Mouse (Mus musculus) hematopoietic stem cell, adult 5-6 weeks (primary cell): Measurements from ENCODE around the gene Prpf40a. TPM values are rescaled to one million over a fixed set of nuclear protein-coding genes. Genes with fewer than 3 reads are reported as not detected.

Source experiments
- ATAC-seq, 2 experiments: fragments of 125-278 bp in 1 of 2; replicated peaks in 1 of 2; 2 replicates each; pipeline ENCODE4 v1.8.0; 2016 to 2017; ENCODE audit warnings: inconsistent platforms in 2 of 2, mild to moderate bottlenecking in 2 of 2, moderate number of reproducible peaks in 2 of 2, low read depth in 1 of 2, moderate TSS enrichment in 1 of 2; ENCODE audit not compliant: low FRiP score in 2 of 2, poor library complexity in 2 of 2, severe bottlenecking in 2 of 2, insufficient read depth in 1 of 2, low TSS enrichment in 1 of 2
- total RNA-seq: library from RNA; stranded (forward); fragments of 172-1452, 232-1000 nt; gene quantifications from 2 replicates; pipeline ENCODE4 v1.2.3, GENCODE M21; 2017

The Prpf40a gene
- 169 and 192 TPM in 2 replicates for total RNA-seq

DNA sequence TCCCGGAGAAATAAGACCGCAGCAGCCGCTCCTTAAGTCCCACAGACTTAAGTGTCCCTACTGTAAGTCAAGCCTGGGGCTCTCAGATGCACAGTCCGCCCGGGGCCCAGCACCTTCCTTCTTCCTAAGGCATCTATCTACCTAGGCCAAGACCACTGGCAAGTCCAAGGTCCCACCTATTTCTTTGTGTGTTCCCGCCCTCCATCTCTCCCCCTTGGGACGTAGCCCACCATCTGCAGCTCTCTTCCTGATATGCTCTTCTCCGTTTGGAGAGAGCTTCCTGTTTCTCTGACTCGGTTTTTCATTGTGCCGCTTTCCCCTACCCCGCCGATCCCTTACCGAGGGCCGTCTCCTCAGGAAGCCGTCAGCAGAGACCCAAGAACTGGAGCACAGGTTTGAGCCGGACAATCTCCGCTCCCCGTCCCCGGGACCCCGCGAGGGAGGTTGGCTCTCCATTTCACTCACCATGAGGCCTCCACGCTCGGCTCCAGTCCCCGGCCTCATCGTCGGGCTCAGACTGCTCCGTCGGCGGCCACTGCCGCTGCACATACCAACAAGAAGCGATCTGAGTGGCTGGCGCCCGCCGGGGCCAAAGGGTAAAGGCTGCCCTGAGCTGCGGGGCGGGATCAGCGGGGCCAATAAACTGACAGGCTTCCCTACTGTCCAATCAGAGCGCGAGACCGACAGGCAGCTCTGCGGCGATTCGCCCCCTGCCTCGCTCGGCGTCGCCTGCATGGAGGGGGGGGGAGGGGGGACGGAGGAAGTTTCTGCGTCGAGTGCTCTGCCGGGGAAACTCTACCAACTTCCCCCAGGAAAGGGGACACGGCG lies at the start of gene Prpf40a:
Gene Prpf40a, minus strand, starts transcription at position 601 of the 828 bp plus-strand sequence.
- peak; percentile 92 for ATAC-seq

GRCm38 (mm10) chr2:53222242-53222641 lies 31.2 kb upstream of the Prpf40a start:
- ATAC-seq, result no peak

GRCm38 (mm10) chr2:53213493-53213892 lies 22.4 kb upstream of the Prpf40a start:
- ATAC-seq, result no peak

DNA sequence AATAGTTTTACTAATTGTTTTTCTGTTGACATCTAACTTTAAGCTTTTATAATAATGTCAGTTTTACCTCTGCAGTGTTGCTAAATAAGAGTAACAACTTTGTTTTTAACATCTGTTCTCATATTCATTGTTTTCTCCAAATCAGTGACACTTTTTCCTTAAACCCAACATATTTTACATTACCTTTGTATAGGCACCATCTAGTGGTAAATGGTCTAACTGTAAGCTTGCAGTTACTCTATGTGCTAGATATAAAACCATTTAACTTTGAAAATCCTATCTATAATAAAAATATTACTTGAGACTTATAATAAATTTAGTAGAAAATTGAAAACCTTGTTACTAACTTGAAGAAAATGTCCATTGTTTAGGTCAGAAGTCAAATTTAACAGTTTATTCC lies 15.7 kb upstream of the Prpf40a start:
- no peak for ATAC-seq

GRCm38 (mm10) chr2:53204373-53205274 lies 13.5 kb upstream of the Prpf40a start:
- ATAC-seq, result peak in 1 of 2 experiments; percentile 49; a peak in 1 of 4 replicates

DNA sequence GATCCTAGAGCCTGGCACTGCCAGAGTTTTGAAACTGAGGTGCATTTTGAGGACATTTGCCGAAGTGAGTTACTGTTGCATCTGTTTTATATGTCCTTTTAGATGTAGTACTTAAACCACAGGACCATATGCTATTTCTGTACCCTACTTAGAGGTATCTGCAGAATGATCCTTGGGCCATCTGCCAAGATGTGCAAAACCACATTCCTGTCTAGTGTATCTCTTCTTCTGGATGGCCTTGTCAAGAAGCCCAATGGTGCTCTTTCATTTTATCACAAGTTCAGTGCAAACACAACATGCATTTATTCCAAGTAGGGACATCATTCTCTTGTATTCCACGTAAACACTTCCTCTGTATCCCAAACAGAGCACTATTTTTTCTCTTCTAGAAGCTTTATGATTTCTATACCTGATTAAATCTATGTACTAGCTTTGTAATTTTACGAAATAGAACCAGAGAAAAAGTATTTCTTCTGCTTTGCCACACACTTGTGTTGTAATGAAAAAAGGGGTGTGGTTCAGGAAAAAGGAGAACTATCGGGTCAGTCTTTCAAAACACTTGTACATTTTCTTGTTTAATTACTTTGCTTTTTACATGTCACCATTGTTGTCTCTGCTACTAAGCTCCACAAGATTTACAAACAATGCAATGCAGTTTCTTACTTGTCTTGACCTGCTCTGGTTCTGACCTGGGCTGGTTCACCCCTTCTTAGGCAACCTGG lies 9.2 kb upstream of the Prpf40a start:
- ATAC-seq, result peak; percentile 42 to 76; a peak in 2 of 4 replicates

DNA sequence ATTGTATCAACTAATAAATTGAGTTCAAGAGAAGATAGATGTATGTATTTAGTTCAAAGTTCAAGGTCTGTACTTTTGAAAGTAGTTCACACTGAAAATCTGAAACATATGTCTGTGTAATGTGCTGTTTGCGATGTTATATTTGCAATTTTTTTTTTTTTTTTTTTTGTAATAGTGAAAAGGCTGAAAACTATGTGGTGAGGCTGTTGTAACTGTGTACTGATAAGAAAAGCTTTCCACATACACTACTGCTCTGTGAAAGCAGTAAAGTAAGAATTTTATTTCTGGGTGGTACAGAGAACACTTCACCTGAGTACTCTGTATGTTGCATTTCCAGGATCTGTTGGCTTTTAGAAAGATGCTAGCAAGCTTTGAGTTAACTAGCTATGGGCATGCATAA lies 8.1 kb upstream of the Prpf40a start:
- ATAC-seq, result no peak

DNA sequence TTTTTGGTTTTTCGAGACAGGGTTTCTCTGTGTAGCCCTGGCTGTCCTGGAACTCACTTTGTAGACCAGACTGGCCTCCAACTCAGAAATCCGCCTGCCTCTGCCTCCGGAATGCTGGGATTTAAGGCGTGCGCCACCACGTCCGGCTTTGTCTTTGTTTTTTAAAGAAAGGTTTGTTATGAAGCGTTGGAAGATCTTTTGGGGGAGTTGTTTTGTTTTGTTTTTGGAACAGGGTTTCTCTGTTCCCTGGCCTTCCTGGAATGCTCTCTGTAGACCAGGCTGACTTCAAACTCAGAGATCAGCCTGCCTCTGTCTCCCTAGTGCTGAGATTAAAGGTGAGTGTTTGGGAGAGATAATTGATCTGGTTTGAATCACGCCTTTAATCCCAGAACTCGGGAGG lies 5.3 kb upstream of the Prpf40a start:
- ATAC-seq, result no peak

DNA sequence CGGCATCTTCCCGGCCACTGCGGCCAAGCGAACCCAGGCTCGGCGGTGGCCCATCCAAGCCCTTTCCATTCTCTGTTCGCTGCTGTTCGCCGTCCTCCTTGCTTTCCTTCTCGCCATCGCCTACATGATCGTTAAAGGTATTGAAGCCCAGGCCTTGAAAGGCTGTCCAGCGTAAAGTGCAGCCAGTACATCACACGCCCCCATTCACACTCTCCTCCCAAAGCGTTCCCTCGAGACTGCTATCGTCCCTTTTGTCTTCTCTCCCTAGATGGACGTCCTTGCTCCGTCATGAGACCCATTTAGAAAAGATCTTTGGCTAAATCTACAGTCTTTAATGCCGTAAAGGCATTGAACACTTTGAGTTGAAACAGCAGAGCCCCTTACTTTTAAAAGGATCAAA lies 1.3 kb upstream of the Prpf40a start:
- ATAC-seq, result no peak

DNA sequence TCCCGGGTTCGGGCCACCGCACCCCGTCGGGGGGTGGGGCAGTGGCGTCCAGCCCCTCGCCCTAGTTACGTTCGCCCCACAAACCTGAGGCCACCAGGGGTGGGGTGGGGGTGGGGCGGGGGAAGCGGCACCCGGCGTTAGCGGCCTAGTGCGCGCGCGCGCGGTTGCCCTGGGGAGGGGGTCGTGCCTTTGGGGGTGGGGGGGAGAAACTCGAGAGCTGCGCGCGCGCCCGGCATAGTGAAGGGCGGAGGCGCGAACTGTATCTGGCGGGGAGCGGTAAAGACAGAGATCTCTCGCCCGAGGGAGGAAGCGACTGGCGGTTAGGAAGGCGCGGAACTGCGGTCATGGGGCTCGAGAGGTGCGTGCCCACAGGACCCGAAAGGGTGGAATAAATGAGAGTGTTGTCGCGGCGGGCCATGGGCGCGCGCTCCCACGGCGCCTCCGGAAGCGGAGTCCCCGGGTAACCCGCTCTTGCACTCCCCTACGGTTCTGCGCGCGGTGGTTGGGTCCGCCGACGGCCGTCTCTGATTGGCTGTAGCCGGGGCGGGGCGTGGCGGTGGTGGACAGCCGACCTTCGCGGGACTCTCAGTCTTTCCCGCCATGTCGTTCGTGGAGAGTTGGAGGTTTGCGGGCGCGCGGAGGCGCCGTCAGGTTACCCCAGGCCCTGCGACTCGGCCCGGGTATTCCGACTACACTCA lies 588 bp upstream of the Prpf40a start, which contains the start of gene Arl6ip6:
Gene Arl6ip6, plus strand, starts transcription at position 204 of the 698 bp plus-strand sequence.
- peak; percentile 80 to 85 for ATAC-seq

GRCm38 (mm10) chr2:53189811-53190210 lies 1.3 kb downstream of the Prpf40a start:
- no peak for ATAC-seq

GRCm38 (mm10) chr2:53179876-53180275 lies 11.2 kb downstream of the Prpf40a start:
- ATAC-seq, result no peak

DNA sequence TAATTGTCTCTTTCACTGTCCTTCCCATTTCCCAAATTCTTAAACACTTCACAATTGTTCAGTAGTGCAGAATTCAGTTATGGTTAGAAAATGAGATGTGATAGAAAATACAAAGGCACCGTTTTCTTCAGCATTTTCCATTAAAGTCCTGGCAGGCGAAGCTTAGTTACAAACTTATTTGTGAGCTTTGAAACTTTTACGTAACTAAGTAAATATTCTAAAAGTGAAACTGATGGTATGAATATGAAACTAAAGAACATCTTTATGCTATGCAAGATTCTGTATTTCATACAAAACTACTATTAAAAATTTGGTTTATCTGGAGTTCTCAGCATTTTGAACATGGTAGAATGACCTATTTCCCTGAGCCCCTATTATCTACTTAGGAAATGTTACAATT lies 12.1 kb downstream of the Prpf40a start:
- ATAC-seq, result no peak

DNA sequence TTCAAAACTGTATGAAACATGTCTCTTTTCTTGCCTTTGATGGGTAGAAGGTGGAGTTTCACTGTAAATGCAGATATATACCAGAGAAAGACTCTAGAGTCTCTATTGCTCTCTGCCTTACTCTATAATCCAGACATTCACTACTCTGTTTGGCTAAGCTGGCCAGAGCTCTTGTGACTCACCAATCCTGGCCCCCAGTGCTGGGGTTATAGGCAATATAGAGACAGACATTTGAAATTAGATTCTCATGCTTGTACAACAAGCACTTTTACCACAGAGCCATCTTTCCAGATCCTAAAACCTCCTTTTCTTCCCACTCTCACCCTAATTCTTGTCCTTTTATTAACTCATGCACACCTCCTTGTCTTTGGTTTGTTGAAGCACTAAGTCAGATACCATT lies 17.1 kb downstream of the Prpf40a start:
- ATAC-seq, result no peak

DNA sequence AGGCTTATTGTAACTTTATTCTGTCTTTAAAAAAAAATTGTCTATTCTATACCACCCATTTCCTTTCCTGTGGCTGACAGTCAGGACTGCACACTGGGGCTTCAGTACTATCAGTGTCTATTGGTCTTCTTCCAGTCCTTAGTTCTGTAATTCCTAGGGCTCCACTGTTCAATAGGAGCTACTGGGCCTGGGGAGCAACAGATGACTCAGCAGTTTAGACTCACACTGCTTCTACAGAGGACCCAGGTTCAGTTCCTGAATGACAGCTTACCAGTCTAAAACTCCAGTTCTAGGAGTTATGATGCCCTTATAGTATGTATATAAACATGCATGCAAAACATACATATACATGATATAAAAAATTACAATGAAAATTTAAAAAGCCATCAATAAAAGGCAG lies 44.2 kb downstream of the Prpf40a start:
- no peak for ATAC-seq

- no peak for ATAC-seq
Observed at GRCm38 (mm10) chr2:53131567-53131966, 59.5 kb downstream of the Prpf40a start.

DNA sequence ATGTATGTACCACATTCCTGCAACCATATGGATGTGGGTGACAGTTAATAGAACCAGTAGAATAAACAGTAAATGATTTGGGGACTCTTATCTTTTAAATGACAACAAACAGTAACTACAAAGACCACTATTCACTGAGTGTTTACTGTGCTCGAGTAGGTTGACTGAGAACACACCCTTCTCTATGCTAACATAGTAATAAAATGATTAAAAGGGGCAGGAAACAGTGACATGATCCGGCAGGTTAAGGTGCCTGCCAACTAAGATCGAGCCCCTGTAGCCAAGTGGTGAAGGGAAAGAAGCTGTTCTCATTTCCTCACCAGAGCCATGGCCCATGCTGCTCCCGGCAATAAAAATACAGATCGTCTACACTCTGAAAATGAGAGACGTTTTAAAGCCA lies 62.0 kb downstream of the Prpf40a start:
- ATAC-seq, result no peak
